Mouse (Mus musculus) brain, adult 2 months (tissue): ENCODE data around the gene Fggy.

Experiments used
- DNase-seq: peaks from one replicate; pipeline ENCODE4 v3.0.0; 2011; ENCODE audit warnings: low read depth, low spot score

Fggy gene

GRCm38 (mm10) chr4:95729142-95729826 lies 172.0 kb downstream of the Fggy start:
- peak; percentile 37 for DNase-seq

- DNase-seq, result no peak
These were observed 173.8 kb downstream of the Fggy start for GRCm38 (mm10) chr4:95731110-95731509.

- peak; percentile 57 for DNase-seq
These were observed 176.3 kb downstream of the Fggy start for GRCm38 (mm10) chr4:95733397-95734249.

- no peak for DNase-seq
These were observed 178.7 kb downstream of the Fggy start for GRCm38 (mm10) chr4:95735967-95736366.

GRCm38 (mm10) chr4:95736674-95737073 lies 179.4 kb downstream of the Fggy start:
- DNase-seq, result no peak

- DNase-seq, result no peak
These were observed 180.9 kb downstream of the Fggy start for GRCm38 (mm10) chr4:95738179-95738578.

GRCm38 (mm10) chr4:95738725-95739124 lies 181.4 kb downstream of the Fggy start:
- no peak for DNase-seq

- DNase-seq, result no peak
These were observed 183.9 kb downstream of the Fggy start for GRCm38 (mm10) chr4:95741115-95741734.

- peak; percentile 71 for DNase-seq
These were observed 185.7 kb downstream of the Fggy start for GRCm38 (mm10) chr4:95742986-95743385.

- DNase-seq, result no peak
These were observed 189.6 kb downstream of the Fggy start for GRCm38 (mm10) chr4:95746954-95747353.

- DNase-seq, result no peak
These were observed 190.3 kb downstream of the Fggy start for GRCm38 (mm10) chr4:95747415-95748202.

- DNase-seq, result no peak
These were observed 192.9 kb downstream of the Fggy start for GRCm38 (mm10) chr4:95750186-95750585.

- no peak for DNase-seq
These were observed 195.4 kb downstream of the Fggy start for GRCm38 (mm10) chr4:95752538-95753188.

GRCm38 (mm10) chr4:95759027-95759731 lies 201.9 kb downstream of the Fggy start:
- DNase-seq, result no peak

GRCm38 (mm10) chr4:95765359-95765758 lies 208.1 kb downstream of the Fggy start:
- DNase-seq, result no peak

- DNase-seq, result no peak
These were observed 213.2 kb downstream of the Fggy start for GRCm38 (mm10) chr4:95770469-95770868.

- no peak for DNase-seq
These were observed 214.2 kb downstream of the Fggy start for GRCm38 (mm10) chr4:95771542-95771941.

- DNase-seq, result no peak
These were observed 214.6 kb downstream of the Fggy start for GRCm38 (mm10) chr4:95771945-95772344.

- DNase-seq, result peak; percentile 15
These were observed 215.4 kb downstream of the Fggy start for GRCm38 (mm10) chr4:95772663-95773062.

- no peak for DNase-seq
These were observed 218.3 kb downstream of the Fggy start for GRCm38 (mm10) chr4:95775574-95775973.
